Mouse (Mus musculus) lung, postnatal 0 days (tissue): ENCODE results near the gene Fbxo41. TPM values are rescaled to one million over a fixed set of nuclear protein-coding genes. Genes with fewer than 3 reads are reported as not detected.

Experiments
- ATAC-seq: fragments of 200-750 bp; cut with Nextera tagmentation; 2 replicates; pipeline ENCODE4 v1.8.0; 2017; ENCODE audit warnings: moderate library complexity
- DNase-seq: peaks from one replicate; pipeline ENCODE4 v3.0.0-alpha.2; 2016; ENCODE audit warnings: low spot score
- H3K27ac ChIP-seq: fragments of 300-500 bp; sonication (generic); 2 replicates; pipeline ENCODE4 v1.5.1; 2014; ENCODE audit warnings: antibody characterized with exemption, mild to moderate bottlenecking, low read length, mixed read lengths
- H3K27me3 ChIP-seq: fragments of 300-500 bp; sonication (generic); replicated peaks from 2 replicates; pipeline ENCODE4 v1.6.1; 2014; ENCODE audit warnings: low read length, mixed read lengths; ENCODE audit not compliant: insufficient read depth
- H3K36me3 ChIP-seq: fragments of 300-500 bp; sonication (generic); 2 replicates; pipeline ENCODE4 v1.6.1; 2014; ENCODE audit warnings: low read length, mixed read lengths; ENCODE audit not compliant: insufficient read depth
- H3K4me1 ChIP-seq: fragments of 300-500 bp; sonication (generic); 2 replicates; pipeline ENCODE4 v1.6.1; 2014; ENCODE audit warnings: antibody characterized with exemption, low read depth, low read length, mixed read lengths; ENCODE audit not compliant: insufficient read depth
- H3K4me2 ChIP-seq: fragments of 300-500 bp; sonication (generic); replicated peaks from 2 replicates; pipeline ENCODE4 v1.6.1; 2014; ENCODE audit warnings: low read depth, mild to moderate bottlenecking, low read length, moderate library complexity, mixed read lengths
- H3K4me3 ChIP-seq: fragments of 300-500 bp; sonication (generic); 2 replicates; pipeline ENCODE4 v1.5.1; 2014; ENCODE audit warnings: low read depth, low read length
- H3K9ac ChIP-seq: fragments of 300-500 bp; sonication (generic); replicated peaks from 2 replicates; pipeline ENCODE4 v1.6.1; 2014; ENCODE audit warnings: low read depth, mild to moderate bottlenecking
- H3K9me3 ChIP-seq: fragments of 300-500 bp; sonication (generic); 2 replicates; pipeline ENCODE4 v1.6.1; 2016; ENCODE audit warnings: low read length, mixed read lengths
- CTCF ChIP-seq: IDR thresholded peaks from 2 replicates; pipeline ENCODE4 v1.5.1; 2016; ENCODE audit warnings: antibody characterized with exemption, mild to moderate bottlenecking
- EP300 ChIP-seq: IDR thresholded peaks from 2 replicates; pipeline ENCODE4 v1.6.1; 2016; ENCODE audit warnings: antibody characterized with exemption, mild to moderate bottlenecking, control low read depth
- WGBS: fragments of 180-500 bp; shearing (Covaris S2); extraction: QIAGEN DNeasy Blood & Tissue Kit; methylation state at CpG from one replicate; pipeline ENCODE4 v1.1.7; 2014; 5-methylcytosine and 5-hydroxymethylcytosine counted together
- polyA plus RNA-seq: library from polyadenylated mRNA; unstranded; fragments of >200 nt; fragmentation: Nextera tagmentation; extraction: Ambion mirVana; gene quantifications from 2 replicates; pipeline ENCODE4 v1.2.1, GENCODE M21; 2015

The Fbxo41 gene
- polyA plus RNA-seq, 1 experiment from 2014 or later = not detected

- Histone ChIP-seq H3K9ac (no peak overlapping the region), H3K4me1 (no peaks in the 10 kb centered on the region), H3K27ac (no peak overlapping the region), H3K4me2 (no peak overlapping the region), H3K9me3 (no peaks in the 10 kb centered on the region), H3K4me3 (no peak overlapping the region), H3K27me3 (peaks cover 41% of the 10 kb centered on the region), H3K36me3 (no peaks in the 10 kb centered on the region)
- 3% methylated on average over 6 of the region's 6 CpGs for WGBS
- TF ChIP-seq CTCF (peak; percentile 61), EP300 (no peak)
- ATAC-seq = no peak
- no peak for DNase-seq
These were observed 7.7 kb upstream of the Fbxo41 start for GRCm38 (mm10) chr6:85510476-85510875.

GRCm38 (mm10) chr6:85508602-85509001, 5.8 kb upstream of the Fbxo41 start:
- TF ChIP-seq CTCF (no peak), EP300 (no peak)
- H3K9ac ChIP-seq = no peak overlapping the region
- no peak overlapping the region for H3K27ac ChIP-seq
- no peaks in the 10 kb centered on the region for H3K9me3 ChIP-seq
- peaks cover 37% of the 10 kb centered on the region for H3K27me3 ChIP-seq
- DNase-seq (no peak), ATAC-seq (no peak)
- H3K36me3 ChIP-seq = no peaks in the 10 kb centered on the region
- WGBS = 44% methylated on average over 5 of the region's 5 CpGs
- no peak overlapping the region for H3K4me3 ChIP-seq
- H3K4me1 ChIP-seq = no peaks in the 10 kb centered on the region
- no peak overlapping the region for H3K4me2 ChIP-seq

GRCm38 (mm10) chr6:85504908-85505307, 2.1 kb upstream of the Fbxo41 start:
- no peaks in the 10 kb centered on the region for H3K27me3 ChIP-seq
- WGBS = 70% methylated on average over 2 of the region's 2 CpGs

GRCm38 (mm10) chr6:85502103-85502910, 487 bp downstream of the Fbxo41 start:
- H3K36me3 ChIP-seq = no peaks in the 10 kb centered on the region
- peak overlapping the region; percentile 44 for H3K4me3 ChIP-seq
- no peak overlapping the region for H3K27ac ChIP-seq
- no peak for DNase-seq
- no peak for TF ChIP-seq CTCF
- TF ChIP-seq EP300 = no peak
- no peaks in the 10 kb centered on the region for H3K9me3 ChIP-seq
- H3K9ac ChIP-seq = no peak overlapping the region
- no peak for ATAC-seq
- no peaks in the 10 kb centered on the region for H3K27me3 ChIP-seq
- peak overlapping the region; percentile 90 for H3K4me2 ChIP-seq
- 2% methylated on average over 23 of the region's 37 CpGs for WGBS
- H3K4me1 ChIP-seq = no peaks in the 10 kb centered on the region; the same call in 1 of the 2 replicates

More at GRCm38 (mm10) chr6:85504908-85505307, 2.1 kb upstream of the Fbxo41 start:
- H3K4me3 ChIP-seq = no peak overlapping the region
- H3K9ac ChIP-seq = no peak overlapping the region
- ATAC-seq (no peak), DNase-seq (no peak)
- TF ChIP-seq EP300 (no peak), CTCF (no peak)
- no peak overlapping the region for H3K27ac ChIP-seq
- no peak overlapping the region for H3K4me2 ChIP-seq
- H3K9me3 ChIP-seq = no peaks in the 10 kb centered on the region
- no peaks in the 10 kb centered on the region; the same call in 1 of the 2 replicates for H3K4me1 ChIP-seq
- H3K36me3 ChIP-seq = no peaks in the 10 kb centered on the region

GRCm38 (mm10) chr6:85501571-85502102, 1.2 kb downstream of the Fbxo41 start:
- DNase-seq = no peak
- no peak overlapping the region for H3K27ac ChIP-seq
- no peaks in the 10 kb centered on the region for H3K9me3 ChIP-seq
- H3K27me3 ChIP-seq = no peaks in the 10 kb centered on the region
- WGBS = 8% methylated on average over 6 of the region's 6 CpGs
- no peak overlapping the region for H3K4me3 ChIP-seq
- no peaks in the 10 kb centered on the region for H3K36me3 ChIP-seq
- TF ChIP-seq CTCF (no peak), EP300 (no peak)
- ATAC-seq = no peak
- H3K4me1 ChIP-seq = no peaks in the 10 kb centered on the region; the same call in 1 of the 2 replicates
- H3K4me2 ChIP-seq = no peak overlapping the region
- no peak overlapping the region for H3K9ac ChIP-seq

GRCm38 (mm10) chr6:85500416-85500815, 2.4 kb downstream of the Fbxo41 start:
- Histone ChIP-seq H3K4me3 (no peak overlapping the region), H3K27ac (no peak overlapping the region), H3K36me3 (no peaks in the 10 kb centered on the region), H3K9ac (no peak overlapping the region), H3K27me3 (no peaks in the 10 kb centered on the region), H3K4me2 (no peak overlapping the region), H3K9me3 (no peaks in the 10 kb centered on the region), H3K4me1 (no peaks in the 10 kb centered on the region; the same call in 1 of the 2 replicates)
- TF ChIP-seq EP300 (no peak), CTCF (no peak)
- DNase-seq (no peak), ATAC-seq (no peak)
- 64% methylated on average over 1 of the region's 1 CpGs for WGBS
